Comparison of ENCODE assay signal across 17 mouse cellular contexts in the genomic region with DNA sequence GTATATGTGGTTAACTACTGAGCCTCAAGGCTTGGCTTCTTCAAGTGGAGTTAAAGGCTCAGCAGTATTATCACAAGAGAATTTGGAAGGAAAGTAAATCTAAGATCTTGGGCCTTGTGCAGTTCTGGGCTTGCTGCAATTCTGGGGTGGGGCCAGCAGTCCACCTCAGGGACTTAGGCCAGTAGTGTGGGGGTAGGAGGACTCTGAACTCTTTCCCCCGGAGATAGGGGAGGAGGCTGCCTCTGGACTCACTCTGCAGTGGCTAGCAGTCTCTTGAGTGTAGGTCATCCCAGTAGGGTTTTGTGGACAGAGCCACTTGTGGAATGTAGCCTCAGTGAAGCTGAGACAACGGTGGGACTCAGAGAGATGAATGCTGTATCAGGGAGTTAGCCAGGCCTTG. TPM values are rescaled to one million over a fixed set of nuclear protein-coding genes. Genes with fewer than 3 reads are reported as not detected.
"Had no signal": no experiment of that assay in that cellular context is flagged by ENCODE, and none has a peak within 500 bp of the region (broad histone marks: within the 10 kb centered on the region; RNA-seq: fewer than 3 reads in every experiment).

No protein-coding gene starts in this region.

- ATAC-seq: hindbrain, postnatal 0 days; midbrain, embryonic 16.5 days had no signal

- H3K9me3 ChIP-seq: limb, embryonic 13.5 days; midbrain, embryonic 12.5 days; neural tube, embryonic 13.5 days had no signal

- H3K4me3 ChIP-seq: limb, embryonic 13.5 days; midbrain, embryonic 12.5 days; neural tube, embryonic 13.5 days had no signal

- DNase-seq: layer of hippocampus, adult 9-11 months; layer of hippocampus, postnatal 36 days; left cerebral cortex, postnatal 4 days; lung, adult 18-20 months; right cerebral cortex, postnatal 14 days; thymus, postnatal 4 days had no signal

- H3K27me3 ChIP-seq: limb, embryonic 13.5 days; midbrain, embryonic 12.5 days; neural tube, embryonic 13.5 days had no signal

- H3K4me2 ChIP-seq: limb, embryonic 13.5 days; midbrain, embryonic 12.5 days; neural tube, embryonic 13.5 days had no signal

- H3K9ac ChIP-seq: limb, embryonic 13.5 days; midbrain, embryonic 12.5 days; neural tube, embryonic 13.5 days had no signal

- H3K27ac ChIP-seq: hindbrain, postnatal 0 days; kidney, postnatal 0 days; limb, embryonic 13.5 days; midbrain, embryonic 12.5 days; neural tube, embryonic 13.5 days; stomach, postnatal 0 days had no signal

RNA-seq across cellular contexts. Expression of gene Gm49388, which starts 19.7 kb away (rescaled TPM):
- polyA plus RNA-seq: hindbrain, postnatal 0 days; kidney, postnatal 0 days; limb, embryonic 13.5 days; lung, embryonic 16.5 days; midbrain, embryonic 12.5 days; midbrain, embryonic 16.5 days; neural tube, embryonic 13.5 days; stomach, postnatal 0 days had no signal

RNA-seq across cellular contexts. Expression of gene Ctf2, which starts 33.8 kb away (rescaled TPM):
- total RNA-seq: hindbrain, postnatal 0 days; layer of hippocampus, adult 18-20 months; layer of hippocampus, postnatal 36 days; left cerebral cortex, adult 8-10 months; left cerebral cortex, postnatal 4 days; megakaryocyte-erythroid progenitor cell, adult 5-6 weeks had no signal
- polyA plus RNA-seq: hindbrain, postnatal 0 days; kidney, postnatal 0 days; neural tube, embryonic 13.5 days had no signal
